Mouse (Mus musculus) cerebellum, adult 2 months (tissue): ENCODE data around the gene Itpr1.

ENCODE experiments used
- CTCF ChIP-seq: fragments of 200-500 bp; IDR thresholded peaks from 2 replicates; pipeline ENCODE4 v1.5.1; 2011; ENCODE audit warnings: low read depth, mild to moderate bottlenecking, control low read depth, low read length, moderate library complexity, borderline replicate concordance; ENCODE audit not compliant: insufficient read depth
- POLR2A ChIP-seq: fragments of 200-500 bp; IDR thresholded peaks from 2 replicates; pipeline ENCODE4 v1.6.1; 2011; ENCODE audit warnings: low read length, control low read depth, borderline replicate concordance; ENCODE audit not compliant: insufficient read depth

GRCm38 (mm10) chr6:108369031-108369430 lies 156.1 kb downstream of the Itpr1 start:
- TF ChIP-seq CTCF = no peak
- TF ChIP-seq POLR2A = no peak
